Mouse (Mus musculus): ENCODE results near the gene Nfyc.

Gene Nfyc

GRCm38 (mm10) chr4:120747941-120748866 is 83.2 kb downstream of the Nfyc start, which contains the start of gene Kcnq4:
Kcnq4 (minus strand) TSS chr4:120748612.
- no peak for DNase-seq

DNA sequence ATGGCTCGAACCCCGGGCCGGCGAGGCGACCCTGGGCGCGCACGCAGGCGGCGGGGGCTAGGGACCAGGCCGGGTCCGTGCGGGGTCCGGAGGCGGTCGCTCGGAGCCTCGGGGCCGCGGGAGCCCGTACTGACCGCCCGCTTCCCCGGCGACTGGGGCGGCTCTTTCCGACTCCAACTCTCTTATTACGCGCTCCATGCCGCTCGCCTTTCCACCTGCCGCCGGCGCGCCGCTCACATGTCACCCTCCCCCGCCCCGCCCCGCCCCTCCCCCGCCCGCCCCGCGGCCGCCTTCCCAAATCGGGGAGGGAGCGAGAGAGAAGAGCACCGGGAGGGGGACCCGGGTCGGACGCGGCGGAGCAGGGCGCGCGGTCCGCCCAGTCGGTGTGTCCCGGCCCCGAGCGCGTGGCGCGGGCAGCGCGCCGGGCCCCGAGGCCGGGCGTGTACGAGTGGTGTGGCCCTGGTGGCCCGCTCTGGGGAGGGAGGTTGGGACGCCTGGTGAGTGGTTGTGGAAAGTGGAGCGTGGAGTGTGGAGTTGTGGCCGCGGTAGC is 84.1 kb downstream of the Nfyc start:
- DNase-seq = peak; percentile 28

DNA sequence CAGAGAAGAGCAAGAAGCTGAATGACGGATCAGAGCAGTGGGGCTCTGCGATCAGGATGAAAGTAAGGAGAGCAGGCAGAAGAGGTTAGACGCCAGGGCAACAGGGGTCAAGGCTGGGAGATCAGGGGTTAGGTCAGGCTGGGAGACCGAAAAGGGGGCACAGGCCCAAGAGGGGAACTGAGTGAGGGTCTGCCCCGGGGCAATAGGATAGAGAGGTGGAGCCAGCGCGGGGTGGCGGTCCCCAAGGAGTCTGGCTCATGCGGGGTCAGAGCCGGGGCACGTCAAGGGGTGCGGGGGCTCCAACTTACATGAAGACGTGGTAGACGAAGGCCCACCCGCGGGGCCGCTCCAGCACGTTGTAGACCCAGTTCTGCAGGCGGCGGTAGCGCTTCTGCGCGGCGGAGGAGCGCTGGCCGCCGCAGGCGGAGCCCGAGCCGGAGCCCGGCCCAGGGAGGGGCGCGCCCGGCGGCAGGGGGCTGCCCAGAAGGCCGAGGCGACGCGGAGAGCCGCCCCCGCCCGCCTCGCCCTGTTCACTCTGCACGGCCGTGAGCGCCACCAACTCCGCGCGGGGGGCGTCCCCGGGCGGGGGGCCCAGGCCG is 84.7 kb downstream of the Nfyc start:
- no peak for DNase-seq

- no peak for DNase-seq
Measured at GRCm38 (mm10) chr4:120745731-120746551, 85.4 kb downstream of the Nfyc start.

GRCm38 (mm10) chr4:120743636-120744035 is 87.7 kb downstream of the Nfyc start:
- DNase-seq = no peak

DNA sequence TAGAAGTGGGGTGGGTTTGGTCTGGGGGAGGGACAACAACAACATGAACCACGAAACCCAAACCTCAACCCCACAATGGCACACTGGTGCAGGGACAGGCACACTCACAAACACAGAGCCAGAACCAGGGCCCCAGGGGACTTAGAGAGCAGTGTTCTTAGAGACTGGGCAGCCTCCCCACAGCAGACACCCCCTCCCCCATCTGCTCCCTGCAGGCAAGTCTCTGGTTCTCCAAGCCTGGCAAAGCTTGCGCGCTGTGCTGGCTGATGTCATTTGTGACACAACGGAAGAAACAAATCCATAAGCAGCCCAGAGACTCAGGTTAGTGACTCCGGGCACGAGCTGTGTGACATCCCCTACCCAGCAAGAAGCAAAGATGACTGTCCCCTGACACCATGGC is 90.1 kb downstream of the Nfyc start:
- no peak for DNase-seq

GRCm38 (mm10) chr4:120734012-120734622 is 97.3 kb downstream of the Nfyc start:
- no peak for DNase-seq

- DNase-seq = no peak
Measured at GRCm38 (mm10) chr4:120732737-120733136, 98.6 kb downstream of the Nfyc start.

DNA sequence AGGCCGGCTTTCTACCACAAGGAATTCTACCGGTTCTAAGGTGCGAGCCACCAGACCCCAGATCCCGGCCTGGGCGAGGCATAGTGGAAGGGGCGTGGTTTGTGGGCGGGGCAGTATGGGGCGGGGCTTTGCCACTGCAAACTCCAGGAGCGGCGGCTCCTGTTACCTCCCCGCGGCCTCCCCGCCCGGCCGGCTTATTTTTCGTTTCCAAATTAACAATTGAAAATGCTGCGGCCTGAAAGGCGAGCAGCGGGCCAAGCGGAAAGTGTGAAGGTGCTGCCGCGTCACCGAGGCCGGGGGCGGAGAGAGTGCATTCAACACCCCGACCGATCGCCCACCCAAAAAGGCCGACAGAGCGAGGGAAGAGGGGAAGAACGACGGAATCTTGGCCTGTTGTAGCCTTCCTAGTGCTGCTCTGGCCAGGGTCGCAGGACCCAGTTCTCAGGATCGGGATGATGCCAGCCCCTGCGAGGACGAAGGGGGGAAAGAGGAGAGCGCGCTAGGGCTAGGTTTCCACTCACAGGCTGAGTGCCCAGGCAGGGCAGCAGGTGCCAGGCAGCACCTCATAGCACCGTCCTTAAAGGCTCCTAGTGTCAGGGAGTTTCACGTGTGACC is 100.2 kb downstream of the Nfyc start:
- DNase-seq = peak; percentile 55

- DNase-seq = no peak
Measured at GRCm38 (mm10) chr4:120730574-120730973, 100.8 kb downstream of the Nfyc start.

GRCm38 (mm10) chr4:120730146-120730545 is 101.2 kb downstream of the Nfyc start:
- DNase-seq = peak; percentile 23

DNA sequence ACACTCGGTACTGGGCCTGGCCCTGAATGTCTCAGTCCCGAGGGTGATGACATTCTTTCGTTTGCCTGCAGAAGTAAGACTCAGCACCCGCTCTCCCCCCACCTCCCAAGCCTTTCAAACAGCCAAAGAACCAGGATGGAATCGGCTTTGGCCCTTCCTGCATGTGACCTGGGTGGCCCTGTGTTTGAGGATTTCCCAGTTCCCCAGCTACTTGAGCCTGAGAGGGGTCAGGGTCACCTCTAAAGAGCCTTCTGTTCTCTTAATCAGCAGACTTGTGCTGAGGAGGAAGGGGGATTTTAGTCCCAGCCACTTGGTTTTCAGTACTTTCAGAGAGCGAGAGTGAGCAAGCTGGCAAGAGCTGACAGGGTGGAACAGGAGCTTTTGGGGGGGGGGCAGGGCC is 101.9 kb downstream of the Nfyc start:
- no peak for DNase-seq

DNA sequence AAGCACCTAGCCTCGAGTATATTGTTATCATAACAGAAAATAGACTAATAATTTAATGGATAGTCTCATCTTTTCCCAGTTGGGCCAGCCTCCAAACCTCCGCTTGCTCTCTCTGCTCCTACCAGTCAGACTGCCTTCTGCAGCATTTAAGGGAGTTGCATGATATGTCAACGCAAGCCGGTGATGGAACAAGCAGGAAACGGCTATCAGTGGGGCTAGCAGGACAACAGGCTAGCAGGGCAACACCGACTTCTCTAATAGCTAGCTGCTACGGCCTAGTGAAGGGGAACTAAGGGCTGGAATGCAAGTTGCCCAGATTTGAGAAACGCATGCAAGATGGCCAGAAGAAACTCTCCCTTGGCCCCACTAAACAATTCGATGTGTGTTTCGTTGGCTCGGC is 103.5 kb downstream of the Nfyc start:
- DNase-seq = no peak

GRCm38 (mm10) chr4:120726174-120726573 is 105.2 kb downstream of the Nfyc start:
- no peak for DNase-seq

DNA sequence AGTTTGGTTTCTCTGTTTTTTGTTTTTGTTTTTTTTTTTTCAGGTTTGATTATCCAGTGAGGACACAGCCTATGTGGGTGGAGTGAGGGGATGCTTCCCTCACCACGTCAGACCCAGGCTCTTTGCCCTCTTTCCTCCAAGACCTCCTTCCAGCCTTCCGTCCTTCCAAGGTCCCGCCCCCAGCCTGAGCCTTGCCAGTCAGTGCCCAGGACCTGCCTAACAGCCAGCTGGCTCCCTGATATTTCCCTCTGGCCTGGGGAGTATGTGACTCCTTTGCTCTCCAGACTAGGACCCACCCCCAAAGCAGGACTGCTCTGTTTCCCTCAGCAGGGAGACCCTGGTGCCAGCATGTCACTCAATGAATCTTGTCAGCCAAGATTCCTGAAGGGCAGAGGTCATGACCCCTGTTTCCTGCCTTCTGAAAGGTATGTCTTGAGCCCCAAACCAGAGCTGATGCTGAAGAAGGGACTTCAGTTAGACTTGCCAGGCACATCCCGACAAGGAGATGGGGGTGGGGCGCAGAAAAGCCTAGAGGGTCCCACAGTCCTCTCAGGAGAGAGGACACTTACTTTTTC is 105.8 kb downstream of the Nfyc start:
- no peak for DNase-seq

DNA sequence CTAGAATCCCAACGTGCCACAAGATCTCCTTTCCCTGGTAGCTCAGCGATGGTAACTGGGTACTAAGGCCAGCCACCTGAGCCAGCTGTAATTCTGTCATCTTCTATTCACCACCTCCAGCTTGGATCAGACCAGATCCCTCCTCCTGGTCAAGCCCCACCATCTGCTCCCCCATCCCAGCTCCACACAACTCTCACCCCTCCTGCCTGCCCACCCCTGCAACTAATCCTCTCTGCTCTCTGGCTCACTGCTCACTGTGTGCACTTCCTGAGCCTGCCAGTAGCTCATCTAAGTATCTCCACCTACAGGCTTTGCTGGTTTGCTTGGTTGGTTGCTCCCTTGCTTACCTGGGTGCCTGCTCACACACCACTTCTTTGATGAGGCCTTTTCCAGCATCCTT is 109.8 kb downstream of the Nfyc start:
- no peak for DNase-seq

- no peak for DNase-seq
Measured at GRCm38 (mm10) chr4:120719152-120719551, 112.2 kb downstream of the Nfyc start.

DNA sequence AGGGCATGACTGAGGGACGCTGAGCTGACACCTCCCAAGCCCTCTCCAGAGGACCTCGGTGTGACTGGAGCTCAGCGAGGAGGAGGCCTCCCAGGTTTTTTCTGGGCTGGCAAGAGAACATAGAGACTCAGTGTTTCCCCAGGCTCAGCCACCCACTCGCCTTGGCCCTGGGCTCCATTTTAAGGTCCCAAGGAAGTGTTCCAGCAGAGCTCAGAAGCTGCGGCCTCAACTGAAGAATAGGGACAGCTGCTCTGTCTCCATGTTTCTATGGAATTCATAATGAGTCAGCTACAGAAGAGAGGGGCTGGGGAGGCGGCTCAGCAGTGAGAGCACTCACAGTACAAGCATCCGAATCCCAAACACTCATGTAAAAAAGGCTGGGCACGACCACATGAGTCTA is 113.8 kb downstream of the Nfyc start:
- DNase-seq = no peak

GRCm38 (mm10) chr4:120716765-120717164 is 114.6 kb downstream of the Nfyc start:
- DNase-seq = no peak

- DNase-seq = peak; percentile 60
Measured at GRCm38 (mm10) chr4:120716141-120716571, 115.2 kb downstream of the Nfyc start.

GRCm38 (mm10) chr4:120713856-120714497 is 117.4 kb downstream of the Nfyc start:
- DNase-seq = no peak

Measured in kidney, adult 18-20 months (tissue).